Mouse (Mus musculus): ENCODE measurements around the gene Cd34. TPM values are rescaled to one million over a fixed set of nuclear protein-coding genes. Genes with fewer than 3 reads are reported as not detected.

Gene Cd34
- polyA plus RNA-seq, 2 experiments = 7.7 to 10.6 TPM

DNA sequence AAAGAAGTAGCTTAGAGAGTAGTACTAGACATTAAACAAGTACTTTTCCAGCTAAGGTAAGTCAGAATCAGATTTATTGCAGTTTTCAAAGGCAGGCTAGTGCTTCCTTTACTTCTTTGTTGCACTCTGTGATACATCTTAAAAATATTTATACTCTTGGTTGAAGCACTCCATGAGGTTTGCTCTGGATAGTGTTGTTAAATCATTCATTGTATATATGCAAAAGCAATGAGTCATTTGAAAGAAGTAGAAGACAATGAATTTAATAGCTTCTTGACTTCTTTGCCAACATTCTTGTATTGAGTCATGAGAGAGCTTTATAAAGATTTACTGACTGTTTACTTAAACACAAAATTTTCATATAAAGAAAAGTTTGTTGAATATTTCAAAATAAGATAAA is 29.7 kb upstream of the Cd34 start:
- no peaks in the 10 kb centered on the region for H3K27me3 ChIP-seq (ENCODE audit: control insufficient read depth, insufficient read depth, low read length)
- H3K4me2 ChIP-seq (ENCODE audit: low read depth) = no peak overlapping the region
- H3K9ac ChIP-seq (replicated peaks) = no peak overlapping the region
- H3K27ac ChIP-seq = no peak overlapping the region
- no peaks in the 10 kb centered on the region for H3K9me3 ChIP-seq (ENCODE audit: control insufficient read depth, low read length)
- TF ChIP-seq CTCF (IDR thresholded peaks at IDR 0.05; ENCODE audit: low read depth) = no peak
- no peak for TF ChIP-seq EP300 (IDR thresholded peaks at IDR 0.05; ENCODE audit: low read depth)
- H3K36me3 ChIP-seq (replicated peaks; ENCODE audit: control insufficient read depth, insufficient read depth, low read depth) = no peaks in the 10 kb centered on the region
- no peaks in the 10 kb centered on the region for H3K4me1 ChIP-seq (replicated peaks; ENCODE audit: control insufficient read depth in 2 of 2, insufficient read depth in 2 of 2, low read length in 1 of 2)
- ATAC-seq (ENCODE audit: insufficient read depth) (no peak), DNase-seq (ENCODE audit: low read depth in 3 of 3, low spot score in 3 of 3) (no peak)
- no peak overlapping the region for H3K4me3 ChIP-seq (ENCODE audit: insufficient read depth in 1 of 2, low read depth in 2 of 2, low read length in 2 of 2)

GRCm38 (mm10) chr1:194925753-194926350 is 12.8 kb upstream of the Cd34 start:
- Histone ChIP-seq H3K36me3 (replicated peaks; ENCODE audit: control insufficient read depth, insufficient read depth, low read depth) (no peaks in the 10 kb centered on the region), H3K27me3 (ENCODE audit: control insufficient read depth, insufficient read depth, low read length) (no peaks in the 10 kb centered on the region), H3K9ac (replicated peaks) (no peak overlapping the region), H3K4me1 (replicated peaks; ENCODE audit: control insufficient read depth in 2 of 2, insufficient read depth in 2 of 2, low read length in 1 of 2) (peaks cover 0 to 10% of the 10 kb centered on the region in 2 experiments; a peak in 2 of 4 replicates), H3K9me3 (ENCODE audit: control insufficient read depth, low read length) (no peaks in the 10 kb centered on the region), H3K4me2 (ENCODE audit: low read depth) (no peak overlapping the region), H3K27ac (no peak overlapping the region), H3K4me3 (ENCODE audit: insufficient read depth in 1 of 2, low read depth in 2 of 2, low read length in 2 of 2) (no peak overlapping the region)
- WGBS (ENCODE audit: insufficient replicate concordance) = 9% methylated on average over 1 of the region's 1 CpGs
- ATAC-seq (ENCODE audit: insufficient read depth) = no peak
- TF ChIP-seq CTCF (IDR thresholded peaks at IDR 0.05; ENCODE audit: low read depth) (no peak), EP300 (IDR thresholded peaks at IDR 0.05; ENCODE audit: low read depth) (no peak)
- DNase-seq (ENCODE audit: low read depth in 3 of 3, low spot score in 3 of 3) = no peak

- no peaks in the 10 kb centered on the region for H3K36me3 ChIP-seq (replicated peaks; ENCODE audit: control insufficient read depth, insufficient read depth, low read depth)
- H3K9ac ChIP-seq (replicated peaks) = no peak overlapping the region
- H3K4me2 ChIP-seq (ENCODE audit: low read depth) = no peak overlapping the region
- 12% methylated on average over 3 of the region's 3 CpGs for WGBS (ENCODE audit: insufficient replicate concordance)
- H3K27me3 ChIP-seq (ENCODE audit: control insufficient read depth, insufficient read depth, low read length) = no peaks in the 10 kb centered on the region
- H3K9me3 ChIP-seq (ENCODE audit: control insufficient read depth, low read length) = no peaks in the 10 kb centered on the region
- no peak overlapping the region for H3K27ac ChIP-seq
- H3K4me1 ChIP-seq (replicated peaks; ENCODE audit: control insufficient read depth in 2 of 2, insufficient read depth in 2 of 2, low read length in 1 of 2) = peaks cover 0 to 10% of the 10 kb centered on the region in 2 experiments; a peak in 2 of 4 replicates
- TF ChIP-seq EP300 (IDR thresholded peaks at IDR 0.05; ENCODE audit: low read depth) (no peak), CTCF (IDR thresholded peaks at IDR 0.05; ENCODE audit: low read depth) (no peak)
- ATAC-seq (ENCODE audit: insufficient read depth) (peak; percentile 55), DNase-seq (ENCODE audit: low read depth in 3 of 3, low spot score in 3 of 3) (no peak)
- H3K4me3 ChIP-seq (ENCODE audit: insufficient read depth in 1 of 2, low read depth in 2 of 2, low read length in 2 of 2) = no peak overlapping the region
These were observed 10.7 kb upstream of the Cd34 start for GRCm38 (mm10) chr1:194927887-194928286.

DNA sequence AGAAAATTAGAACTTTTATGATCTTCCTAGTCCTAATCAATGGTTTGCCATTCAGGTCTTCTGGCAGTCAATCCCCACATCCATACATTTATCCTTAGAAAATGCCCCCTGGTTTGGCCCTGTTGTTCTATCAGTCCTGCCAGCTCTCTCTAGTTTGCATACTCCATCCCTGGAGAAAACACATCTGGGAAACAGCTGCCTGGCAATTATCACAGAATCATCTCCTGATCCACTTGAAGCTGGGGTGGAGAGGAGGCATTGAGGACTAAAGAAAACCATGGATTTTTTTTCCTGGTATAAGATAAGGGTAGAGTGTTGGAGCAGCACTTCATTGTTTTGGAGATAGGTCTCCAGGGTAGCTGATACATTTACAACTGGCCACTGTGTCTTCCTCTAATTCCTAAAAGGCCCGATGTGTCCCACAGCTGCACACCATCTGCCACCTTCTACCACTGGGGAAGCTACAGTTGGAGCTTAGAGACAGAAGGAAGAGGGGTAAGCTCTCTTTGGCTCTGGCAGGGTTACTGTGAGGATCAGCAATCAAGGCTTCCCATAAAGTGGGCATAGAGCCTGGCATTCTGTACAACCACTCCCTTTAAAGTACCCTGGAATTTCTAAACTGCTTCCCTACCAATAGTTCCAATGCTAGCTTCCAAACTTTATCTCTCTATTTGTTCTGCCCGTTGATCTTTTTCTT is 9.2 kb upstream of the Cd34 start:
- WGBS (ENCODE audit: insufficient replicate concordance) = 40% methylated on average over 2 of the region's 2 CpGs
- no peak overlapping the region for H3K27ac ChIP-seq
- no peak overlapping the region for H3K4me2 ChIP-seq (ENCODE audit: low read depth)
- no peaks in the 10 kb centered on the region for H3K27me3 ChIP-seq (ENCODE audit: control insufficient read depth, insufficient read depth, low read length)
- H3K9me3 ChIP-seq (ENCODE audit: control insufficient read depth, low read length) = no peaks in the 10 kb centered on the region
- peaks cover 0 to 10% of the 10 kb centered on the region in 2 experiments; a peak in 2 of 4 replicates for H3K4me1 ChIP-seq (replicated peaks; ENCODE audit: control insufficient read depth in 2 of 2, insufficient read depth in 2 of 2, low read length in 1 of 2)
- DNase-seq (ENCODE audit: low read depth in 3 of 3, low spot score in 3 of 3) (no peak), ATAC-seq (ENCODE audit: insufficient read depth) (no peak)
- no peak overlapping the region for H3K9ac ChIP-seq (replicated peaks)
- H3K36me3 ChIP-seq (replicated peaks; ENCODE audit: control insufficient read depth, insufficient read depth, low read depth) = no peaks in the 10 kb centered on the region
- TF ChIP-seq CTCF (IDR thresholded peaks at IDR 0.05; ENCODE audit: low read depth) = no peak
- TF ChIP-seq EP300 (IDR thresholded peaks at IDR 0.05; ENCODE audit: low read depth) = no peak
- H3K4me3 ChIP-seq (ENCODE audit: insufficient read depth in 1 of 2, low read depth in 2 of 2, low read length in 2 of 2) = no peak overlapping the region

DNA sequence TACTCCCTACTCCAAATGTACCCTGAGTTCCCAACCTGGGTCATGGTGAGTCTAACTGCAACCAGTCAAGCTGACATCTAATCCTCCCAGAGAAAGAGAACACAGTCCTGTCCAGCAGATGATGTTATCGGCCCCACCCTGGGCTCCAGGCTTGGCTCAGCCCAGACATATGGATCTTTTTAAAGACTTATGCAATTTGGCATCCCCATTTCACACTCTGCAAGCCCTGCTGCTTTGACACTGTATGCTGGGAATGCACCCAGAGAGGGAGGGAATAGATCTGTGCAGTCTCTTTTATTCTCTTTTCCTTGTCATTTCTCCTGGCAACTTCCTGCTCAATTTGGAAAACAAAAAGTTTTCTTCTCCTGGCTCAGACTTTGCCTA is 8.7 kb upstream of the Cd34 start:
- ATAC-seq (ENCODE audit: insufficient read depth) = no peak
- H3K4me1 ChIP-seq (replicated peaks; ENCODE audit: control insufficient read depth in 2 of 2, insufficient read depth in 2 of 2, low read length in 1 of 2) = peaks cover 0 to 10% of the 10 kb centered on the region in 2 experiments; a peak in 2 of 4 replicates

More for the DNA sequence above, 8.7 kb upstream of the Cd34 start:
- Histone ChIP-seq H3K27ac (no peak overlapping the region), H3K4me2 (ENCODE audit: low read depth) (no peak overlapping the region), H3K4me3 (ENCODE audit: insufficient read depth in 1 of 2, low read depth in 2 of 2, low read length in 2 of 2) (no peak overlapping the region), H3K9ac (replicated peaks) (no peak overlapping the region), H3K36me3 (replicated peaks; ENCODE audit: control insufficient read depth, insufficient read depth, low read depth) (no peaks in the 10 kb centered on the region), H3K27me3 (ENCODE audit: control insufficient read depth, insufficient read depth, low read length) (no peaks in the 10 kb centered on the region), H3K9me3 (ENCODE audit: control insufficient read depth, low read length) (no peaks in the 10 kb centered on the region)
- TF ChIP-seq EP300 (IDR thresholded peaks at IDR 0.05; ENCODE audit: low read depth) (no peak), CTCF (IDR thresholded peaks at IDR 0.05; ENCODE audit: low read depth) (no peak)
- DNase-seq (ENCODE audit: low read depth in 3 of 3, low spot score in 3 of 3) = no peak
- 46% methylated on average over 1 of the region's 1 CpGs for WGBS (ENCODE audit: insufficient replicate concordance)
